Mouse (Mus musculus) left cerebral cortex, postnatal 14 days (tissue): ENCODE results near the gene Prkag2. TPM values are rescaled to one million over a fixed set of nuclear protein-coding genes. Genes with fewer than 3 reads are reported as not detected.

Source experiments
- DNase-seq, 2 experiments: peaks; one replicate each; pipeline ENCODE4 v3.0.0; 2021 to 2022; ENCODE audit warnings: low spot score in 2 of 2, mixed read lengths in 1 of 2
- intact Hi-C: fragments of 180-260 bp; cut with DNase I; formaldehyde crosslinking; loops from one replicate; pipeline ENCODE4 v1.15.1; 2025
- total RNA-seq, 2 experiments: library from RNA; stranded (reverse); gene quantifications; 2 replicates each; pipeline ENCODE4 v1.2.3; 2021

Gene Prkag2
- total RNA-seq, 2 experiments from 2014 or later, result 99.4 to 104 TPM

- intact Hi-C loops, result no loop called here
- DNase-seq, result no peak
Observed at GRCm38 (mm10) chr5:25062506-25063132, 37.8 kb downstream of the Prkag2 start.

GRCm38 (mm10) chr5:25058853-25059741, 41.3 kb downstream of the Prkag2 start:
- intact Hi-C loops, result no loop called here
- peak; percentile 40 to 59 for DNase-seq

DNA sequence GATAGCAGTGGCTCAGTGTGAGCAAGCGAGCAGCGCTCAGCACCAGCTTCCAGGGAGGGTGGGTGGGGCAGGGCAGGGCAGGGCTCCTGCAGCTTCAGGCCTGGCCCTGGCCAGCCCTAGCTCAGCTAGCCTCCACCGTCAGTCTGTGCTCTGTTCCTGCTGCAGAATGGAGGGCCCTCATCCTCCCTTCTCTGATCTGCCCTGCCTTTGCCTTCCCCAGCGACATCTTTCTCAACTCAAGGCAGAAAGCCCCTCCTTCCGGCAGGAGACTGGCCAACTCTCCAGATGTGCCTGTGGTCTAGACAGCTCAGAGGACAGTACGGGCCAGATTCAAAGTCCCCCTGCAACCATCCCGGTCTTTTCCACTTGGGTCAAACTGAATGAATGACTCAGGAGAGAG, 42.0 kb downstream of the Prkag2 start:
- intact Hi-C loops, result no loop called here

GRCm38 (mm10) chr5:25055288-25055687, 45.2 kb downstream of the Prkag2 start:
- intact Hi-C loops, result no loop called here
- no peak for DNase-seq

More for the DNA sequence above, 42.0 kb downstream of the Prkag2 start:
- DNase-seq, result no peak

- peak; percentile 59 to 77 for DNase-seq
- intact Hi-C loops, result no loop called here
Observed at GRCm38 (mm10) chr5:25053971-25054658, 46.3 kb downstream of the Prkag2 start.

GRCm38 (mm10) chr5:25050827-25051226, 49.6 kb downstream of the Prkag2 start:
- DNase-seq, result no peak
- intact Hi-C loops, result no loop called here

DNA sequence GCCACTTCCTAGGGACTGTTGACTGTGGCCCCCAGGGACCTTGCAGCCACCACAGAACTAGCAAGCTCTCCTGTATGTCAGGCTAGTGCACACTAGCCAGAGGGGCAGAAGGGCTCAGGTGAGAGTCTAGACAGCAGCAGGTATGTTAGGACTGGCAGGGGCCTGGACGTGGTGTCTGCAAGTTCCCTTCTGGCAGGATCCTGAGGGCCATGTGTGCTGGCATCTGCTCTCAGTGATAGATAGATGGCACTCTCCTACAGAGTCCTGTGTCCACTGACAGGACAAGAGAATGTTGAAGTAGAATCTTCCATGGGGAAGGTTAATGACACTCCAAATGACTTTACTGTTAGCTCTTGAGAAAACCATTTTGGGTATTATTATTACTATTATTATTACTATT, 52.8 kb downstream of the Prkag2 start:
- no peak for DNase-seq
- intact Hi-C loops, result no loop called here

GRCm38 (mm10) chr5:25046762-25047161, 53.7 kb downstream of the Prkag2 start:
- no peak for DNase-seq
- intact Hi-C loops, result no loop called here

DNA sequence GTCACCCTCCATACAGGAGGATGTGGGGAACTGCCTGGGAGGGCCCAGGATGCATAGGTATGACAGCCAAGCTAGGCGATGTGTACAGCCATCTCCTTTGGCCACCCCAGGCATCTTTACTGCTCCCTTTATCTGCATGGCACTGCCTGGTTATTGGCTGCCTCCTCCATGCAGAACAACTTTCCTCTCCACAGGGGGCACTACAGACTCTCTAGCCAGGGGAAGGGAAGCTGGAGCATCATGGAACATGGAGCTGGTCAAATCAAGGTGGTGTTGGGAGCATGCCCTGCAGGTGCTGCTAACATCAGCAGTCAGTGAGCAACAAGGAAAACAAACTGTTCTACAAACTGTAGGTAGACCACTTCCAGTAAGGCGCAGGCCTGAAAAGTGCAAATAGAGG, 56.4 kb downstream of the Prkag2 start:
- DNase-seq, result no peak
- intact Hi-C loops, result no loop called here

GRCm38 (mm10) chr5:25041947-25042346, 58.5 kb downstream of the Prkag2 start:
- no peak for DNase-seq
- intact Hi-C loops, result no loop called here

- peak in 1 of 2 experiments; percentile 34 for DNase-seq
- intact Hi-C loops, result no loop called here
Observed at GRCm38 (mm10) chr5:25041307-25041706, 59.1 kb downstream of the Prkag2 start.

DNA sequence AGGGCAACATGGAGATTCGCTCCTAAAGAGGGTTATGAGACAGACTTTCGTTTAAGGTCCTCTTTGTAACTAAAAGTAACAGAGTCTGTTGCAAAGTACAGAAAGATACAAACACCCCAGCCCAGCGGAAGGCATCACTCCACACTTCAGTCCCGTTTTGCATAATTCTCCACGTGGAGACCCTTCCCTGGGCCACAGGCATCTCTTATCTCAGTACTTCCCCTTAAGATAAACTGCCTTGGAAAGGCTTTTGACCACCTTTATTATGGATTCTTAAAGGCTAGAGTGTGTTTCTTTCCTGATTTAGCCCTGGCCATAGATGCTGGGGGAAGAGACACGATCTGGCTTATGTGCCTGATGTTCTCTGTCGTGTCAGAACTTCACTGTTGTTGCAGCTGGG, 59.5 kb downstream of the Prkag2 start:
- no peak for DNase-seq
- intact Hi-C loops, result no loop called here

DNA sequence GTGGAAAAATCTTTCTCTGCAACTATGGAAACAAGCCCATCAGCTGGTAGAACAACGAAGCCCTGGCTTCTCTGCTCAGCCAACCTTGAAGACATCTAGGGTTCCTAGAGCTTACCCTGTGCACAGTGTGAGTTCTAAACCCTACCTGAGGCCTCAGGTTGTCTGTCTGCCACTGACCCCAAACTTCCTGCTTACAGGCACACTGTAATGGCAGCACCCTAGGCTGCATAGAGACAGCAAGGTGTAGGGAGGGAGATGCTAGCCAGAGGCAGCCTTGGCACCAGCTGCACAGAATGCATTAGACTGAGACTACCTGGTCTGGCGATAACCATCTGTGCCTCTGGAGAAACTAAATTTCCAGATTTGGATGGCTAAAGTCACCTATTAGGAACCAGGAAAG, 61.6 kb downstream of the Prkag2 start:
- intact Hi-C loops, result no loop called here
- no peak for DNase-seq

GRCm38 (mm10) chr5:25035391-25035790, 65.1 kb downstream of the Prkag2 start:
- intact Hi-C loops, result no loop called here
- DNase-seq, result no peak

- intact Hi-C loops, result no loop called here
- peak; percentile 59 to 62 for DNase-seq
Observed at GRCm38 (mm10) chr5:25031456-25031856, 69.0 kb downstream of the Prkag2 start.

DNA sequence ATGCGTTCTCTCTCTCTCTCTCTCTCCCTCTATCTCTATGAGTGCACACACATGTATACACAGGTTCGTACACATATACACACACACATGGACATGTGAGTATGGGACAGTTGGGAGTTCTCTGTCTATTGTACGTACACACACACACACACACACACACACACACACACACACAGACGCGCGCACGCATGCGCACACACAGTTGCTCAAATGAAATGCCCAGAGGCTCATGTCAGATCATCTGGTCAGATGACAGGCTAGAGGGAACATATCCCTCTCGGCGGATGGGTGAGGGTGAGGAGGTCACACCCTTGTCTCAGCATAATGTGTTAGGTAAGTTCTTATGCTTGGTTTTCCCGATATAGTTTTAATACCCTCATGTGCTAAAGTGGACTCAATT, 69.4 kb downstream of the Prkag2 start:
- intact Hi-C loops, result no loop called here

GRCm38 (mm10) chr5:25030276-25030681, 70.2 kb downstream of the Prkag2 start:
- intact Hi-C loops, result no loop called here
- DNase-seq, result no peak

More for the DNA sequence above, 69.4 kb downstream of the Prkag2 start:
- DNase-seq, result no peak

GRCm38 (mm10) chr5:25027673-25028072, 72.8 kb downstream of the Prkag2 start:
- intact Hi-C loops, result loop anchor here (5.0 kb wide), 1 partner anchor 55 kb away; no protein-coding TSS in a partner anchor
- no peak for DNase-seq

GRCm38 (mm10) chr5:25025309-25026019, 75.0 kb downstream of the Prkag2 start:
- DNase-seq, result no peak
- intact Hi-C loops, result loop anchor here (5.0 kb wide), 1 partner anchor 57 kb away; no protein-coding TSS in a partner anchor
